Mouse (Mus musculus): ENCODE results near the gene Prl8a6. TPM values are rescaled to one million over a fixed set of nuclear protein-coding genes. Genes with fewer than 3 reads are reported as not detected.

The Prl8a6 gene
- polyA plus RNA-seq (2012; rRNA removed): not detected in 2 replicates

DNA sequence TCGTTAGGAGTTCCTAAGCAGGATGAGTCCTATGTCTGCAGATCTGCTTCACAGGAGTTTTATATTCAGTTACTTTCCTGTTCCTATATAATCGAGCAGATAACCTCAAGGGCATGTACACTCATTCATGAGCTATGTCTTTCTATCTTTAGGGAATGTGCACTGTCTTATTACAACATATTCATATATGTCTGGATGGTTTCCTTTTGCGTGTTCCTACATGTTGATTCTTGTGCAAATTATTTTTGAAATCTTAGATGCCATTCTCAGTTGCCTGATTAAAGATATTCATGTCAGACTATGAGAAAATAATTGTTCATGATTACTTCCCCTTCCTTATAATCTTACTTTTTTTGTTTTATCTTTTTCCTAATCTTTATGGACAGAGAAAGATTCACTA, at the start of gene Prl8a6:
Gene Prl8a6, minus strand, starts transcription at position 101 of the 400 bp plus-strand sequence.
- WGBS: 82% methylated on average over 3 of the region's 3 CpGs
- Histone ChIP-seq H3K4me1 (ENCODE audit: control insufficient read depth, insufficient read depth, low read length) (no peaks in the 10 kb centered on the region), H3K27me3 (replicated peaks; ENCODE audit: control insufficient read depth, insufficient read depth, low read length) (no peaks in the 10 kb centered on the region), H3K27ac (ENCODE audit: insufficient read depth, low read depth, low read length) (no peak within 1 kb of the TSS), H3K4me3 (ENCODE audit: insufficient read depth, low read depth, low read length) (no peak within 1 kb of the TSS), H3K36me3 (ENCODE audit: control insufficient read depth, insufficient read depth, low read length) (no peaks in the 10 kb centered on the region)
- no peak for DNase-seq
- TF ChIP-seq POLR2A (IDR thresholded peaks at IDR 0.05; ENCODE audit: low read depth, low read length) (no peak), CTCF (conservative IDR thresholded peaks at IDR 0.05; ENCODE audit: insufficient read depth, insufficient read length, low read depth, low read length) (no peak)

DNA sequence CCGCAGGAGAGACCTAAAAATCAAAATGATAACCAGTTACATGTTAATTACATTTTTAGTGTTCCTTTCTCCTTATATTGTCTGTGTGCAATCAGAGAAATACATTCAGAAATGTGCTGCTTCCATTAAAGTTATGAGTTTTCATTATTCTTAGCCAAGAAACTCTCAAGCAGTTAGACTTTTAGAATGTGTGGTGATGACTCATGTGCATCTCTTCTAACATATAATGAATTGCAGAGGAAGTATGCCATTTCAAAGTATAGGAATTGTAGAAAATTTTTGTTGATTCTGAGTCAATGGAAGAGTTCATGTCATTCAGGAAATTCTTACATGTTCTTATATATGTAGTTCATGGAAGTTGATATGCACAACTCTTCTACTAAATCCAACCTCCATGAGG, 5.3 kb downstream of the Prl8a6 start:
- Histone ChIP-seq H3K36me3 (ENCODE audit: control insufficient read depth, insufficient read depth, low read length) (no peaks in the 10 kb centered on the region), H3K4me1 (ENCODE audit: control insufficient read depth, insufficient read depth, low read length) (no peaks in the 10 kb centered on the region), H3K27me3 (replicated peaks; ENCODE audit: control insufficient read depth, insufficient read depth, low read length) (no peaks in the 10 kb centered on the region), H3K27ac (ENCODE audit: insufficient read depth, low read depth, low read length) (no peak overlapping the region), H3K4me3 (ENCODE audit: insufficient read depth, low read depth, low read length) (no peak overlapping the region)
- TF ChIP-seq POLR2A (IDR thresholded peaks at IDR 0.05; ENCODE audit: low read depth, low read length) (no peak), CTCF (conservative IDR thresholded peaks at IDR 0.05; ENCODE audit: insufficient read depth, insufficient read length, low read depth, low read length) (no peak)
- DNase-seq: no peak
- 77% methylated on average over 1 of the region's 1 CpGs for WGBS

DNA sequence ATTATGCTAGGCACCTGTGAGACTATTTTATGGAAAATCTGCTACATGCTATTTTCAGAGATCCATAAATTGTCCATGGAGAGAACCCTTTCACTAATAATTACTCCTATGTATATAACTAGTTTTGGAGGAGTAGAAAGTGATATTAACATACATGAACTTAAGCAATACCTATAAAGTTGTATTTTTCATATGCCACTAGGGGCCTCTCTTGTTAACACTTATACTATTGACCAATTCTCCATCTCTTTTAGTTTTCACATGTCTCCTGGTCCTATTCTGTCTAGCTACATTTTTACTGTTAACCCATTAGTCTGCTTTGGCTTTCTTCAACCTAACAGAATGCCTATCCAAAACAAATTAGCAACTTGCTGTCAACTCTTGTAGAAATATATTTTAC, 24.8 kb downstream of the Prl8a6 start:
- H3K27me3 ChIP-seq (replicated peaks; ENCODE audit: control insufficient read depth, insufficient read depth, low read length): no peaks in the 10 kb centered on the region
- no peak for DNase-seq

DNA sequence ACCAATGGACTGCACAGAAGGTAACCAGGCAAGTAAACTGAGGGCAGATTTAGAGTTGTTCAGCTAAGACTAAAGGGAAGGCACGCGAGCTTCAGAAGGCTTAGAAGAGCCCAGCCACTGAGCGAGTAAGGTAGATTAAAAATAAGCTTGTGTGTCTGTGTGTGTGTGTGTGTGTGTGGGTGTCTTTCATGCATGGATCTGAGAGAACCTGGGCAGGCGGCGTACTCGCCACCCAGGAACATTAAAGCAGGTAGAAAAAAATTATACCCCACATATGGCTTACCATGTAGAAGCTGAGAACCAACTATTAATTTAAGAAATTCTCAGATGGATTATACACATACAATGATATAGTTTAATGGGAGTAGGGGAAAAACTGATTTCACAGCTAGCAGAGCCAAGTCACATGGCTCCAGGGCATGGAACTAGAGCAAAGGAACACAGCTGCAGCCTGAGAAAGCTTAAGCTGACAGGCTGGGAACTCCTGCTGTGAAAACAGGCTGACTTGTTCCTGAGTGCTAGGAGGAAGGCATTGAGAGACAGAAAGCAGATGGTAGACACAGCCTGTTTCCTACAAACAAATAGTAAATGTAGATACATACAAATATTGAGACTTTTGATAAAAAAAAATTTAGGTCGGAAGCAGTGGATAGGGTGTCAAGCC, 39.3 kb downstream of the Prl8a6 start:
- Histone ChIP-seq H3K27me3 (replicated peaks; ENCODE audit: control insufficient read depth, insufficient read depth, low read length) (no peaks in the 10 kb centered on the region), H3K27ac (ENCODE audit: insufficient read depth, low read depth, low read length) (no peak overlapping the region), H3K36me3 (ENCODE audit: control insufficient read depth, insufficient read depth, low read length) (no peaks in the 10 kb centered on the region), H3K4me3 (ENCODE audit: insufficient read depth, low read depth, low read length) (no peak overlapping the region), H3K4me1 (ENCODE audit: control insufficient read depth, insufficient read depth, low read length) (no peaks in the 10 kb centered on the region)
- DNase-seq: no peak
- WGBS: 96% methylated on average over 7 of the region's 7 CpGs
- TF ChIP-seq POLR2A (IDR thresholded peaks at IDR 0.05; ENCODE audit: low read depth, low read length): no peak
- no peak for TF ChIP-seq CTCF (conservative IDR thresholded peaks at IDR 0.05; ENCODE audit: insufficient read depth, insufficient read length, low read depth, low read length)

More for the DNA sequence above, 24.8 kb downstream of the Prl8a6 start:
- TF ChIP-seq CTCF (conservative IDR thresholded peaks at IDR 0.05; ENCODE audit: insufficient read depth, insufficient read length, low read depth, low read length): no peak
- no peak for TF ChIP-seq POLR2A (IDR thresholded peaks at IDR 0.05; ENCODE audit: low read depth, low read length)
- Histone ChIP-seq H3K36me3 (ENCODE audit: control insufficient read depth, insufficient read depth, low read length) (no peaks in the 10 kb centered on the region), H3K4me3 (ENCODE audit: insufficient read depth, low read depth, low read length) (no peak overlapping the region), H3K4me1 (ENCODE audit: control insufficient read depth, insufficient read depth, low read length) (no peaks in the 10 kb centered on the region), H3K27ac (ENCODE audit: insufficient read depth, low read depth, low read length) (no peak overlapping the region)

DNA sequence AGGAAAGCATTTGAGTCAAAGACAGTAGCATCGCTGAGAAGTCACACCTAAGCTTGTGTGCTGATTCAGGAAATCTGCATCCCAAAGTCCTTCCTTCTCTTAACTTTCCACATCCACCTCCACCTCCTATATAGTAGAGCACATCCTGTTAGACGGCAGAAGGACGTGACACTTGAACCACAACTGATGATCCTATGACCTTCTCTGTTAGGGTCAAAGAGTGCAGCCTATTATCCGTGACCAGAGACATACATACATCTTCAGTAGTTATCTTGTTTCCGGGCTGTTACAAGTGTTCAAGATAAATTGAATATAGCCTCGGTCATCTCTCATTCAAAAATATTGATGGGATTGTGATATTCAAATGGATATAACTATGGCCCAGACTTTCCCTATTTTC, 47.7 kb downstream of the Prl8a6 start, which contains the start of gene Prl2b1:
Gene Prl2b1, minus strand, starts transcription at position 101 of the 400 bp plus-strand sequence.
- Histone ChIP-seq H3K27ac (ENCODE audit: insufficient read depth, low read depth, low read length) (no peak within 1 kb of the TSS), H3K27me3 (replicated peaks; ENCODE audit: control insufficient read depth, insufficient read depth, low read length) (no peaks in the 10 kb centered on the region), H3K4me3 (ENCODE audit: insufficient read depth, low read depth, low read length) (no peak within 1 kb of the TSS), H3K4me1 (ENCODE audit: control insufficient read depth, insufficient read depth, low read length) (no peaks in the 10 kb centered on the region), H3K36me3 (ENCODE audit: control insufficient read depth, insufficient read depth, low read length) (no peaks in the 10 kb centered on the region)
- DNase-seq: no peak
- TF ChIP-seq CTCF (conservative IDR thresholded peaks at IDR 0.05; ENCODE audit: insufficient read depth, insufficient read length, low read depth, low read length) (no peak), POLR2A (IDR thresholded peaks at IDR 0.05; ENCODE audit: low read depth, low read length) (no peak)
- WGBS: 60% methylated on average over 6 of the region's 6 CpGs

Other genes with a start within 250 kb of the Prl8a6 start
- gene Prl3c1, start 242.0 kb downstream of the Prl8a6 start, polyA plus RNA-seq (2012; rRNA removed): not detected in 2 replicates
- gene Prl3b1, start 196.8 kb downstream of the Prl8a6 start, polyA plus RNA-seq (2012; rRNA removed): not detected in 2 replicates
- gene Prl3a1, start 179.3 kb downstream of the Prl8a6 start, polyA plus RNA-seq (2012; rRNA removed): not detected in 2 replicates
- not detected in 2 replicates for gene Prl6a1, start 126.1 kb downstream of the Prl8a6 start, polyA plus RNA-seq (2012; rRNA removed)
- gene Prl8a2, start 93.0 kb downstream of the Prl8a6 start, polyA plus RNA-seq (2012; rRNA removed): not detected in 2 replicates
- not detected in 2 replicates for gene Prl2b1, start 47.8 kb downstream of the Prl8a6 start, polyA plus RNA-seq (2012; rRNA removed)
- not detected in 2 replicates for gene Prl8a8, start 74.5 kb upstream of the Prl8a6 start, polyA plus RNA-seq (2012; rRNA removed)
- gene Prl8a9, start 125.9 kb upstream of the Prl8a6 start, polyA plus RNA-seq (2012; rRNA removed): not detected in 2 replicates
- not detected in 2 replicates for gene Prl8a1, start 143.5 kb upstream of the Prl8a6 start, polyA plus RNA-seq (2012; rRNA removed)
- gene Prl7b1, start 171.9 kb upstream of the Prl8a6 start, polyA plus RNA-seq (2012; rRNA removed): not detected in 2 replicates
- not detected in 2 replicates for gene Prl7a1, start 203.8 kb upstream of the Prl8a6 start, polyA plus RNA-seq (2012; rRNA removed)
- gene Prl7a2, start 229.3 kb upstream of the Prl8a6 start, polyA plus RNA-seq (2012; rRNA removed): not detected in 2 replicates

Measured in kidney, adult 2 months (tissue).